Mouse (Mus musculus): Measurements from ENCODE around the gene Atr. TPM values are rescaled to one million over a fixed set of nuclear protein-coding genes. Genes with fewer than 3 reads are reported as not detected.

Gene Atr
- total and polyA plus RNA-seq, 2 experiments from 2014 or later, result 6.6 to 23.0 TPM

DNA sequence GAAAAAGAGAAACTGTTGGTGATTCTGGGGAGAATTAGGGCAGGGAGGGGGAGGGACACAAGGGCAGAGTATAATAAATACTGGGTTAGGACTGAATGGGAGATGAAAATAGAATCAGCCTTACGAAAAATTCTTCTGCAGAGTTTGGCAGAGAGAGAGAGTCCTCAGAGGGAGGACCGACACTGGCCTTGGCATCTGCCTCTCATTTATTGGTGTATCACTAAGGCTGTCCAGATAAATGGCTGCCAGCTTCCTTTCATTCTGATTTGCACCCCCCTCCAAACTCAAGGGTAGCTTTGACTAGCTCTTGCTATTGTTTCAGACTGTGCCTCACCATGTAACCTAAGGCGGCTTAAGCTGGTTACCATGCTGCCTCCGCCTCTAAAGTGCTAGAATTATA, 1.4 kb upstream of the Atr start:
- no peak for TF ChIP-seq CTCF (IDR thresholded peaks at IDR 0.05)
- H3K9ac ChIP-seq (replicated peaks; ENCODE audit: low read length, poor library complexity, severe bottlenecking), result no peak overlapping the region
- no peaks in the 10 kb centered on the region for H3K4me1 ChIP-seq (ENCODE audit: insufficient read depth, low read length)
- no peaks in the 10 kb centered on the region for H3K9me3 ChIP-seq (ENCODE audit: low read length)
- H3K36me3 ChIP-seq (ENCODE audit: insufficient read depth, low read length), result no peaks in the 10 kb centered on the region
- WGBS, result 94% methylated on average over 4 of the region's 4 CpGs
- no peaks in the 10 kb centered on the region for H3K27me3 ChIP-seq (ENCODE audit: insufficient read depth, low read length)
- no peak overlapping the region for H3K4me2 ChIP-seq (ENCODE audit: low read depth, low read length, poor library complexity, severe bottlenecking)
- no peak overlapping the region for H3K4me3 ChIP-seq (ENCODE audit: low read depth, low read length)
- no peak overlapping the region for H3K27ac ChIP-seq (ENCODE audit: low read depth, low read length)
- ATAC-seq (ENCODE audit: low FRiP score) (no peak), DNase-seq (ENCODE audit: low spot score) (no peak)

DNA sequence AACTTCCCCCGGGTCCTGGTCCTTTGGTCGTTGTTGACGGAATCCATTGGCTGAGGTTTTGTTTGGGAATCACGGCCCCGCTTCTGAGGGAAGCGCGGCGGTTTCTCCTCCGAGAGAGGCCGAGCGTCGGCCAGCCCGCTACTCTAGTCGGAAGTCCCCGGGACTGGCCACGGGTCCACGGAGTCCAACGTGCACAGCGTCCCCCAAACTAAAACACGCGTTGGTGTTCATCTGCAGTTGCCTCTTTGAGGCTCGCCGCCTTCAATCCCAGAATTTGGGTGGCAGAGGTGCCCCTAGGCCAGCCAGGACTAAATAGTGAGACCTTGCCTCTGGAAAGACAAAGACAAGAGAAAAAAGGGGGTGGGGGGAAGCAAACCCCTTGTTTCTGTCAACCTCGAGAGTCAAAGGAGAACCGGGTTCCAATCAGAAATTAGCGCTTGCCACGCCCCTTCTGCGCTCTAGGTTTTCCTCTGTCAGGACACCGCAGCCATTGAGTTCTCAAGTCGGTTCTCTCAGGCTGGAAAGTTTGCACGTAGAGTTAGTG, 702 bp downstream of the Atr start:
- H3K4me2 ChIP-seq (ENCODE audit: low read depth, low read length, poor library complexity, severe bottlenecking), result peak overlapping the region; percentile 96
- no peak for TF ChIP-seq CTCF (IDR thresholded peaks at IDR 0.05)
- peak overlapping the region; percentile 94 for H3K4me3 ChIP-seq (ENCODE audit: low read depth, low read length)
- no peaks in the 10 kb centered on the region for H3K9me3 ChIP-seq (ENCODE audit: low read length)
- DNase-seq (ENCODE audit: low spot score) (peak; percentile 57), ATAC-seq (ENCODE audit: low FRiP score) (peak; percentile 24)
- H3K36me3 ChIP-seq (ENCODE audit: insufficient read depth, low read length), result no peaks in the 10 kb centered on the region; the same call in 1 of the 2 replicates
- H3K9ac ChIP-seq (replicated peaks; ENCODE audit: low read length, poor library complexity, severe bottlenecking), result peak overlapping the region; percentile 84
- 0% methylated on average over 31 of the region's 31 CpGs for WGBS
- H3K27ac ChIP-seq (ENCODE audit: low read depth, low read length), result peak overlapping the region; percentile 65
- no peaks in the 10 kb centered on the region for H3K4me1 ChIP-seq (ENCODE audit: insufficient read depth, low read length)
- no peaks in the 10 kb centered on the region for H3K27me3 ChIP-seq (ENCODE audit: insufficient read depth, low read length)

DNA sequence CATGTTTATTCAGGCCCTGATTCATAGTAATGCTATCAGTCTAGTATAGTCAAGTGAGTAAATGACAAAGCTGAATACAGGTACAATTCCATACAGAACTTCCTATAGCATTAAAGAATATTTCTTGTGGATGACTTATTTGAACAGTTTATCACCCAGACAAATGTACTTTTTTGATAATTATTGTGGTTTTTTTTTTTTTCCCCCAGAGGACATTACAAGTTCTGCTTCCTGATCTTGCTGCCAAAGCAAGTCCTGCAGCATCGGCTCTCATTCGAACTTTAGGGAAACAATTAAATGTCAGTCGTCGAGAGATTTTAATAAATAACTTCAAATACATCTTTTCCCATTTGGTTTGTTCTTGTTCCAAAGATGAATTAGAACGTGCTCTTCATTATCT, 20.8 kb downstream of the Atr start:
- Histone ChIP-seq H3K4me1 (ENCODE audit: insufficient read depth, low read length) (no peaks in the 10 kb centered on the region), H3K27ac (ENCODE audit: low read depth, low read length) (no peak overlapping the region), H3K9me3 (ENCODE audit: low read length) (no peaks in the 10 kb centered on the region), H3K4me3 (ENCODE audit: low read depth, low read length) (no peak overlapping the region), H3K4me2 (ENCODE audit: low read depth, low read length, poor library complexity, severe bottlenecking) (no peak overlapping the region), H3K9ac (replicated peaks; ENCODE audit: low read length, poor library complexity, severe bottlenecking) (no peak overlapping the region), H3K36me3 (ENCODE audit: insufficient read depth, low read length) (peaks cover 6% of the 10 kb centered on the region; the same call in 1 of the 2 replicates), H3K27me3 (ENCODE audit: insufficient read depth, low read length) (no peaks in the 10 kb centered on the region)
- TF ChIP-seq CTCF (IDR thresholded peaks at IDR 0.05), result no peak
- DNase-seq (ENCODE audit: low spot score), result no peak
- no peak for ATAC-seq (ENCODE audit: low FRiP score)
- 96% methylated on average over 5 of the region's 5 CpGs for WGBS

DNA sequence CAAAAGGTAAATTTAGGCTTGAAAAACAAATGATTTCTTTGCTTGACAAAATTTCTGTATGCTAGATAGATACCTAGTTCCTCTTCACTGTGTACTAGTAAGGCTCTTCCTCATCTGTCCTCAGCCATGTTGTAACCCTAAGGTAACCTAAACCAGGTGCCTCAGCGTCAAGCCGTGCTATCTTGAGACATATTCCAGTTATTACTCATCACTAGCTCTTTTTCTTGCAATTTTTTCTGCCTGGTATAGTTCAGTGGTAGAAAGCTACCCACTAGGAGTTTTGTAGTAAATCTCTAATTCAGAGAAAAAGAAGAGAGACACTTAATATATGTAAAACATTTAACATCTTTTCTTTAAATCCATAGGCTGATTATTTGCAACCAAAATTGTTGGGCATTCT, 25.4 kb downstream of the Atr start:
- no peak for DNase-seq (ENCODE audit: low spot score)
- no peaks in the 10 kb centered on the region for H3K9me3 ChIP-seq (ENCODE audit: low read length)
- H3K27me3 ChIP-seq (ENCODE audit: insufficient read depth, low read length), result no peaks in the 10 kb centered on the region
- 100% methylated on average over 2 of the region's 2 CpGs for WGBS
- no peak overlapping the region for H3K9ac ChIP-seq (replicated peaks; ENCODE audit: low read length, poor library complexity, severe bottlenecking)
- no peak overlapping the region for H3K27ac ChIP-seq (ENCODE audit: low read depth, low read length)
- no peak overlapping the region for H3K4me3 ChIP-seq (ENCODE audit: low read depth, low read length)
- H3K4me1 ChIP-seq (ENCODE audit: insufficient read depth, low read length), result no peaks in the 10 kb centered on the region
- ATAC-seq (ENCODE audit: low FRiP score), result no peak
- no peak overlapping the region for H3K4me2 ChIP-seq (ENCODE audit: low read depth, low read length, poor library complexity, severe bottlenecking)
- peaks cover 17% of the 10 kb centered on the region for H3K36me3 ChIP-seq (ENCODE audit: insufficient read depth, low read length)
- TF ChIP-seq CTCF (IDR thresholded peaks at IDR 0.05), result no peak

DNA sequence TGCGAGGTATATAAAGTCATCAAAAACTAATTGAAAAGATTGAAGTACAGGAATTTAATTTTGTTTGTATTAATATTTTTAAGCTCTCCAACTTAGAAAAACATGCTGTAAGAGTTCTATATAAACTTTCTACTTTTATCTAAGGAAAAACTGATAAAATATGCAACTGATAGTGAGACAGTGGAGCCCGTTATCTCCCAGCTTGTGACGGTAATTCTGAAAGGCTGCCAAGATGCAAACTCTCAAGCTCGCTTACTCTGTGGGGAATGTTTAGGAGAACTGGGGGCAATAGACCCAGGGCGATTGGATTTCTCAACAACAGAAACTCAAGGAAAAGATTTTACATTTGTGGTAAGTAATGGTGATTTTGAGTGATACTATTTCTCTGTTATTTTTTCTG, 40.0 kb downstream of the Atr start:
- no peak overlapping the region for H3K27ac ChIP-seq (ENCODE audit: low read depth, low read length)
- no peak for TF ChIP-seq CTCF (IDR thresholded peaks at IDR 0.05)
- H3K4me1 ChIP-seq (ENCODE audit: insufficient read depth, low read length), result no peaks in the 10 kb centered on the region
- H3K27me3 ChIP-seq (ENCODE audit: insufficient read depth, low read length), result no peaks in the 10 kb centered on the region
- no peak overlapping the region for H3K4me3 ChIP-seq (ENCODE audit: low read depth, low read length)
- no peak overlapping the region for H3K4me2 ChIP-seq (ENCODE audit: low read depth, low read length, poor library complexity, severe bottlenecking)
- H3K9me3 ChIP-seq (ENCODE audit: low read length), result no peaks in the 10 kb centered on the region
- H3K9ac ChIP-seq (replicated peaks; ENCODE audit: low read length, poor library complexity, severe bottlenecking), result no peak overlapping the region
- no peak for DNase-seq (ENCODE audit: low spot score)
- ATAC-seq (ENCODE audit: low FRiP score), result no peak
- H3K36me3 ChIP-seq (ENCODE audit: insufficient read depth, low read length), result peaks cover 5% of the 10 kb centered on the region; the same call in 1 of the 2 replicates
- 85% methylated on average over 5 of the region's 5 CpGs for WGBS

DNA sequence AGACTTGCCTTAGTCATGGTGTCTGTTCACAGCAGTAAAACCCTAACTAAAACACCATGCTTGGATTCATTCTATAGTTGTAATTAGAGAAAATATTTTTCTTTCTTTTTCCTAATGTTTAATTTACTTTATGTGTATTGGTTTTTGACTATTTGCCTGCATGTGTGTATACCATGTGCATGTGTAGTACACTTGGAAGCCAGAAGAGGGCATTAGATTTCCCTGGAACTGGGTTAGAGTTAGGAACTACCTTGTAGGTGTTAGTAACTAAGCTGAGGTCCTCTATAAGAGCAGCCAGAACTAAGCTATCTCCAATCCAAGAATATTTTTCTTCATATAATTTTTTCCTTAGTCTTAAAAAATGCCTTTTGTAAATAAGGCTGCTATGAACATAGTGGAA, 75.5 kb downstream of the Atr start:
- no peak for TF ChIP-seq CTCF (IDR thresholded peaks at IDR 0.05)

More for the DNA sequence above, 75.5 kb downstream of the Atr start:
- DNase-seq (ENCODE audit: low spot score) (no peak), ATAC-seq (ENCODE audit: low FRiP score) (no peak)
- Histone ChIP-seq H3K4me3 (ENCODE audit: low read depth, low read length) (no peak overlapping the region), H3K4me2 (ENCODE audit: low read depth, low read length, poor library complexity, severe bottlenecking) (no peak overlapping the region), H3K9me3 (ENCODE audit: low read length) (no peaks in the 10 kb centered on the region), H3K27me3 (ENCODE audit: insufficient read depth, low read length) (no peaks in the 10 kb centered on the region), H3K27ac (ENCODE audit: low read depth, low read length) (no peak overlapping the region), H3K36me3 (ENCODE audit: insufficient read depth, low read length) (peaks cover 6% of the 10 kb centered on the region; the same call in 1 of the 2 replicates), H3K4me1 (ENCODE audit: insufficient read depth, low read length) (no peaks in the 10 kb centered on the region), H3K9ac (replicated peaks; ENCODE audit: low read length, poor library complexity, severe bottlenecking) (no peak overlapping the region)
